Comparison of ENCODE assay signal across 10 mouse cellular contexts in genomic region chr9:106338462-106339172, GRCm38 (mm10). TPM values are rescaled to one million over a fixed set of nuclear protein-coding genes. Genes with fewer than 3 reads are reported as not detected.
DNase-seq lines count a peak whose midpoint lies in the region; ATAC-seq lines count a peak whose summit lies in the region.
"Had no signal": no experiment of that assay in that cellular context is flagged by ENCODE, and none has a peak within 500 bp of the region (broad histone marks: within the 10 kb centered on the region; RNA-seq: fewer than 3 reads in every experiment).

No protein-coding gene starts in this region.

- WGBS in kidney, embryonic 16.5 days = 33% methylated on average over 10 of the region's 10 CpGs
- WGBS in hindbrain, embryonic 14.5 days = 5% methylated on average over 10 of the region's 10 CpGs
- 10% methylated on average over 10 of the region's 10 CpGs for WGBS in neural tube, embryonic 14.5 days

- H3K4me3 ChIP-seq in kidney, embryonic 16.5 days (ENCODE audit: low read length) = no peak overlapping the region
- H3K4me3 ChIP-seq in hindbrain, embryonic 14.5 days (replicated peaks; ENCODE audit: low read length) = no peak overlapping the region
- H3K4me3 ChIP-seq in neural tube, embryonic 14.5 days (ENCODE audit: low read depth, low read length) = no peak overlapping the region
- H3K4me3 ChIP-seq: liver, embryonic 15.5 days had no signal

- 0 out of 2 replicates have a peak, but pooled peaks have one; percentile 21 for ATAC-seq in kidney, embryonic 16.5 days (ENCODE audit: low FRiP score, low TSS enrichment)
- peak; percentile 51 for ATAC-seq in hindbrain, embryonic 14.5 days (ENCODE audit: low FRiP score)
- ATAC-seq in neural tube, embryonic 14.5 days (ENCODE audit: low read depth) = peak; percentile 54; the same call in 1 of the 2 replicates
- ATAC-seq in megakaryocyte-erythroid progenitor cell, adult 5-6 weeks (replicated peaks; ENCODE audit: low FRiP score, low TSS enrichment, poor library complexity, severe bottlenecking) = no peak

- H3K27me3 ChIP-seq in kidney, embryonic 16.5 days (ENCODE audit: insufficient read depth, low read length) = no peaks in the 10 kb centered on the region
- H3K27me3 ChIP-seq in hindbrain, embryonic 14.5 days (ENCODE audit: control insufficient read depth, insufficient read depth, low read length) = no peaks in the 10 kb centered on the region
- no peaks in the 10 kb centered on the region for H3K27me3 ChIP-seq in neural tube, embryonic 14.5 days (ENCODE audit: control insufficient read depth, insufficient read depth, low read length)
- H3K27me3 ChIP-seq: liver, embryonic 15.5 days had no signal

- H3K27ac ChIP-seq in kidney, embryonic 16.5 days (ENCODE audit: low read length) = peak overlapping the region; percentile 72
- peak overlapping the region; percentile 63 for H3K27ac ChIP-seq in hindbrain, embryonic 14.5 days
- peak overlapping the region; percentile 61 for H3K27ac ChIP-seq in neural tube, embryonic 14.5 days (ENCODE audit: low read depth, low read length)
- H3K27ac ChIP-seq: liver, embryonic 15.5 days had no signal

- H3K4me2 ChIP-seq in kidney, embryonic 16.5 days (replicated peaks; ENCODE audit: low read depth, low read length) = no peak overlapping the region
- no peak overlapping the region; the same call in 1 of the 2 replicates for H3K4me2 ChIP-seq in hindbrain, embryonic 14.5 days (replicated peaks)
- H3K4me2 ChIP-seq in neural tube, embryonic 14.5 days (ENCODE audit: low read depth, low read length) = no peak overlapping the region
- H3K4me2 ChIP-seq: liver, embryonic 15.5 days had no signal

- no peaks in the 10 kb centered on the region for H3K9me3 ChIP-seq in kidney, embryonic 16.5 days (ENCODE audit: low read length)
- no peaks in the 10 kb centered on the region for H3K9me3 ChIP-seq in hindbrain, embryonic 14.5 days (ENCODE audit: control insufficient read depth, low read length)
- H3K9me3 ChIP-seq in neural tube, embryonic 14.5 days (ENCODE audit: control insufficient read depth, low read length) = no peaks in the 10 kb centered on the region
- H3K9me3 ChIP-seq: liver, embryonic 15.5 days had no signal

- peaks cover 46% of the 10 kb centered on the region for H3K4me1 ChIP-seq in kidney, embryonic 16.5 days (ENCODE audit: insufficient read depth, low read length)
- peaks cover 21% of the 10 kb centered on the region for H3K4me1 ChIP-seq in hindbrain, embryonic 14.5 days (replicated peaks; ENCODE audit: control insufficient read depth, insufficient read depth, low read length)
- H3K4me1 ChIP-seq in neural tube, embryonic 14.5 days (ENCODE audit: control insufficient read depth, insufficient read depth, low read length) = peaks cover 12% of the 10 kb centered on the region; the same call in 1 of the 2 replicates
- H3K4me1 ChIP-seq: liver, embryonic 15.5 days had no signal

- no peak for DNase-seq in kidney, postnatal 14 days
- DNase-seq in embryo, embryonic 10.5 days (ENCODE audit: low spot score) = peak; percentile 71
- DNase-seq in hindbrain, embryonic 14.5 days (ENCODE audit: low spot score) = peak; percentile 56
- no peak for DNase-seq in spleen, postnatal 14 days (ENCODE audit: low spot score in 2 of 2)
- DNase-seq in kidney, adult 9 months = no peak
- DNase-seq: gastrocnemius, postnatal 10 days had no signal

- no peaks in the 10 kb centered on the region for H3K36me3 ChIP-seq in kidney, embryonic 16.5 days (ENCODE audit: insufficient read depth, low read length)
- no peaks in the 10 kb centered on the region for H3K36me3 ChIP-seq in hindbrain, embryonic 14.5 days (replicated peaks; ENCODE audit: control insufficient read depth, insufficient read depth)
- no peaks in the 10 kb centered on the region for H3K36me3 ChIP-seq in neural tube, embryonic 14.5 days (ENCODE audit: control insufficient read depth, insufficient read depth, low read length)
- H3K36me3 ChIP-seq: liver, embryonic 15.5 days had no signal

- H3K9ac ChIP-seq in kidney, embryonic 16.5 days (replicated peaks; ENCODE audit: low read length) = peak overlapping the region; percentile 35
- peak overlapping the region; percentile 20; the same call in 1 of the 2 replicates for H3K9ac ChIP-seq in hindbrain, embryonic 14.5 days
- no peak overlapping the region for H3K9ac ChIP-seq in neural tube, embryonic 14.5 days (replicated peaks; ENCODE audit: low read depth, low read length)
- H3K9ac ChIP-seq: liver, embryonic 15.5 days had no signal

RNA-seq across cellular contexts. Expression of gene Dusp7, which starts 29.8 kb away (rescaled TPM):
- 13.6 and 13.7 TPM in 2 replicates for polyA plus RNA-seq in kidney, embryonic 16.5 days (2015; fragmentation: Nextera tagmentation; extraction: Ambion mirVana)
- 17.9 and 19.3 TPM in 2 replicates for polyA plus RNA-seq in hindbrain, embryonic 14.5 days (2014; fragmentation: Nextera tagmentation; extraction: Ambion mirVana)
- 18.7 and 19.3 TPM in 2 replicates for polyA plus RNA-seq in neural tube, embryonic 14.5 days (2014; fragmentation: Nextera tagmentation; extraction: Ambion mirVana)
- total RNA-seq in megakaryocyte-erythroid progenitor cell, adult 5-6 weeks (2014; fragmentation: Nextera tagmentation) = 19.0 and 22.9 TPM in 2 replicates
- total RNA-seq in megakaryocyte-erythroid progenitor cell, adult 5-6 weeks (2017) = 3.2 and 7.2 TPM in 2 replicates

RNA-seq across cellular contexts. Expression of gene Poc1a, which starts 57.8 kb away (rescaled TPM):
- polyA plus RNA-seq in kidney, embryonic 16.5 days (2015; fragmentation: Nextera tagmentation; extraction: Ambion mirVana) = 28.4 and 29.2 TPM in 2 replicates
- 6.3 and 7.3 TPM in 2 replicates for polyA plus RNA-seq in hindbrain, embryonic 14.5 days (2014; fragmentation: Nextera tagmentation; extraction: Ambion mirVana)
- 4.5 and 5.8 TPM in 2 replicates for polyA plus RNA-seq in neural tube, embryonic 14.5 days (2014; fragmentation: Nextera tagmentation; extraction: Ambion mirVana)
- total RNA-seq in megakaryocyte-erythroid progenitor cell, adult 5-6 weeks (2014; fragmentation: Nextera tagmentation) = 29.1 and 48.1 TPM in 2 replicates
- total RNA-seq in megakaryocyte-erythroid progenitor cell, adult 5-6 weeks (2017) = 28.1 and 40.0 TPM in 2 replicates

Comparison
In these comparisons a context has a peak if more than half of its experiments do, and no peak if none do; other contexts are left out.
1. DNase-seq: peak in embryo, embryonic 10.5 days (single experiment) and hindbrain, embryonic 14.5 days (single experiment); none in kidney, postnatal 14 days (single experiment), spleen, postnatal 14 days (0 of 2) and kidney, adult 9 months (single experiment).
2. Peak in every context shown above with its lines, with median percentiles within 50 percentile points of each other: H3K27ac ChIP-seq.